Mouse (Mus musculus) liver, embryonic 13.5 days (tissue): ENCODE results near the gene Nme1. TPM values are rescaled to one million over a fixed set of nuclear protein-coding genes. Genes with fewer than 3 reads are reported as not detected.

Source experiments
- ATAC-seq: fragments of 200-750 bp; cut with Nextera tagmentation; 2 replicates; pipeline ENCODE4 v1.8.0; 2017; ENCODE audit warnings: low read depth, mild to moderate bottlenecking, moderate number of reproducible peaks, moderate library complexity
- DNase-seq: peaks from one replicate; pipeline ENCODE4 v3.0.0; 2022
- H3K27ac ChIP-seq: fragments of 300-500 bp; sonication (generic); 2 replicates; pipeline ENCODE4 v1.5.1; 2015; ENCODE audit warnings: moderate library complexity, mild to moderate bottlenecking, inconsistent platforms
- H3K27me3 ChIP-seq: fragments of 300-500 bp; sonication (generic); 2 replicates; pipeline ENCODE4 v1.6.1; 2015; ENCODE audit warnings: mild to moderate bottlenecking, inconsistent platforms
- H3K36me3 ChIP-seq: fragments of 300-500 bp; sonication (generic); 2 replicates; pipeline ENCODE4 v1.6.1; 2015; ENCODE audit warnings: mild to moderate bottlenecking, inconsistent platforms
- H3K4me1 ChIP-seq: fragments of 300-500 bp; sonication (generic); replicated peaks from 2 replicates; pipeline ENCODE4 v1.6.1; 2015; ENCODE audit warnings: inconsistent platforms
- H3K4me2 ChIP-seq: fragments of 300-500 bp; sonication (generic); 2 replicates; pipeline ENCODE4 v1.6.1; 2015; ENCODE audit warnings: inconsistent platforms, mild to moderate bottlenecking, moderate library complexity
- H3K4me3 ChIP-seq: fragments of 300-500 bp; sonication (generic); replicated peaks from 2 replicates; pipeline ENCODE4 v1.5.1; 2015; ENCODE audit warnings: mild to moderate bottlenecking, inconsistent platforms
- H3K9ac ChIP-seq: fragments of 300-500 bp; sonication (generic); 2 replicates; pipeline ENCODE4 v1.6.1; 2015; ENCODE audit warnings: mild to moderate bottlenecking, inconsistent platforms
- H3K9me3 ChIP-seq: fragments of 300-500 bp; sonication (generic); replicated peaks from 2 replicates; pipeline ENCODE4 v1.6.1; 2016; ENCODE audit warnings: inconsistent platforms
- WGBS: fragments of 180-500 bp; shearing (Covaris S2); methylation state at CpG from one replicate; pipeline ENCODE4 v1.1.7; 2015; ENCODE audit not compliant: insufficient replicate concordance; 5-methylcytosine and 5-hydroxymethylcytosine counted together
- polyA plus RNA-seq: library from polyadenylated mRNA; unstranded; fragments of >200 nt; fragmentation: Nextera tagmentation; extraction: Ambion mirVana; gene quantifications from 2 replicates; pipeline ENCODE4 v1.2.1, GENCODE M21; 2015

Nme1 gene
- polyA plus RNA-seq, 1 experiment from 2014 or later: 207 TPM

- 32% methylated on average over 8 of the region's 8 CpGs for WGBS
- H3K27me3 ChIP-seq: no peaks in the 10 kb centered on the region; the same call in 1 of the 2 replicates
- H3K27ac ChIP-seq: peak overlapping the region; percentile 64
- peak overlapping the region; percentile 17; the same call in 1 of the 2 replicates for H3K9ac ChIP-seq
- H3K4me1 ChIP-seq: peaks cover 17% of the 10 kb centered on the region
- no peak overlapping the region for H3K4me2 ChIP-seq
- DNase-seq (no peak), ATAC-seq (peak; percentile 36; the same call in 1 of the 2 replicates)
- H3K4me3 ChIP-seq: no peak overlapping the region
- no peaks in the 10 kb centered on the region for H3K36me3 ChIP-seq
- H3K9me3 ChIP-seq: no peaks in the 10 kb centered on the region
Observed at GRCm38 (mm10) chr11:93987625-93988327, 19.5 kb upstream of the Nme1 start.

- no peaks in the 10 kb centered on the region for H3K9me3 ChIP-seq
- no peaks in the 10 kb centered on the region for H3K36me3 ChIP-seq
- H3K27ac ChIP-seq: no peak overlapping the region
- 70% methylated on average over 4 of the region's 4 CpGs for WGBS
- H3K4me3 ChIP-seq: no peak overlapping the region
- no peak for DNase-seq
- no peaks in the 10 kb centered on the region for H3K27me3 ChIP-seq
- no peak overlapping the region for H3K4me2 ChIP-seq
- no peak for ATAC-seq
- peaks cover 17% of the 10 kb centered on the region for H3K4me1 ChIP-seq
- H3K9ac ChIP-seq: peak overlapping the region; percentile 17; the same call in 1 of the 2 replicates
Observed at GRCm38 (mm10) chr11:93987026-93987425, 18.7 kb upstream of the Nme1 start.

GRCm38 (mm10) chr11:93986298-93986697 is 18.0 kb upstream of the Nme1 start:
- Histone ChIP-seq H3K36me3 (no peaks in the 10 kb centered on the region), H3K9ac (no peak overlapping the region), H3K27me3 (no peaks in the 10 kb centered on the region), H3K9me3 (no peaks in the 10 kb centered on the region), H3K27ac (no peak overlapping the region), H3K4me3 (no peak overlapping the region), H3K4me2 (no peak overlapping the region), H3K4me1 (peaks cover 17% of the 10 kb centered on the region)
- ATAC-seq (no peak), DNase-seq (no peak)

- Histone ChIP-seq H3K27ac (no peak overlapping the region), H3K9me3 (no peaks in the 10 kb centered on the region), H3K27me3 (no peaks in the 10 kb centered on the region), H3K36me3 (no peaks in the 10 kb centered on the region), H3K4me2 (no peak overlapping the region), H3K9ac (no peak overlapping the region), H3K4me1 (peaks cover 17% of the 10 kb centered on the region), H3K4me3 (no peak overlapping the region)
- ATAC-seq: no peak
- no peak for DNase-seq
- 52% methylated on average over 5 of the region's 5 CpGs for WGBS
Observed at GRCm38 (mm10) chr11:93985265-93985664, 16.9 kb upstream of the Nme1 start.

GRCm38 (mm10) chr11:93984619-93985018 is 16.3 kb upstream of the Nme1 start:
- no peaks in the 10 kb centered on the region for H3K9me3 ChIP-seq
- H3K9ac ChIP-seq: no peak overlapping the region
- H3K27ac ChIP-seq: no peak overlapping the region
- H3K36me3 ChIP-seq: no peaks in the 10 kb centered on the region
- no peak overlapping the region for H3K4me3 ChIP-seq
- ATAC-seq (no peak), DNase-seq (no peak)
- H3K4me1 ChIP-seq: peaks cover 17% of the 10 kb centered on the region
- WGBS: 80% methylated on average over 3 of the region's 3 CpGs
- H3K27me3 ChIP-seq: no peaks in the 10 kb centered on the region
- H3K4me2 ChIP-seq: no peak overlapping the region

- Histone ChIP-seq H3K36me3 (no peaks in the 10 kb centered on the region), H3K4me3 (no peak overlapping the region), H3K9ac (no peak overlapping the region), H3K27ac (no peak overlapping the region), H3K4me1 (no peaks in the 10 kb centered on the region), H3K9me3 (no peaks in the 10 kb centered on the region), H3K27me3 (no peaks in the 10 kb centered on the region), H3K4me2 (no peak overlapping the region)
- DNase-seq (no peak), ATAC-seq (no peak)
- 51% methylated on average over 6 of the region's 6 CpGs for WGBS
Observed at GRCm38 (mm10) chr11:93979502-93980049, 11.3 kb upstream of the Nme1 start.

- Histone ChIP-seq H3K27me3 (no peaks in the 10 kb centered on the region), H3K4me2 (no peak overlapping the region), H3K27ac (no peak overlapping the region), H3K36me3 (no peaks in the 10 kb centered on the region), H3K4me3 (no peak overlapping the region), H3K9ac (no peak overlapping the region), H3K9me3 (no peaks in the 10 kb centered on the region), H3K4me1 (peaks cover 10% of the 10 kb centered on the region)
- ATAC-seq (no peak), DNase-seq (no peak)
- WGBS: 75% methylated on average over 5 of the region's 5 CpGs
Observed at GRCm38 (mm10) chr11:93972951-93973350, 4.6 kb upstream of the Nme1 start.

- WGBS: 61% methylated on average over 1 of the region's 1 CpGs
- Histone ChIP-seq H3K36me3 (peaks cover 12% of the 10 kb centered on the region), H3K27me3 (no peaks in the 10 kb centered on the region), H3K4me3 (no peak overlapping the region), H3K9ac (no peak overlapping the region), H3K4me2 (no peak overlapping the region), H3K27ac (no peak overlapping the region), H3K4me1 (peaks cover 29% of the 10 kb centered on the region), H3K9me3 (no peaks in the 10 kb centered on the region)
- DNase-seq: no peak
- ATAC-seq: no peak
Observed at GRCm38 (mm10) chr11:93969799-93970198, 1.5 kb upstream of the Nme1 start.

GRCm38 (mm10) chr11:93969171-93969570 is 850 bp upstream of the Nme1 start:
- no peak for DNase-seq
- ATAC-seq: no peak
- H3K36me3 ChIP-seq: peaks cover 19% of the 10 kb centered on the region
- H3K4me1 ChIP-seq: peaks cover 29% of the 10 kb centered on the region
- H3K4me2 ChIP-seq: peak overlapping the region; percentile 89
- H3K9me3 ChIP-seq: no peaks in the 10 kb centered on the region
- H3K9ac ChIP-seq: no peak overlapping the region
- no peaks in the 10 kb centered on the region for H3K27me3 ChIP-seq
- 88% methylated on average over 6 of the region's 6 CpGs for WGBS
- H3K27ac ChIP-seq: no peak overlapping the region
- H3K4me3 ChIP-seq: peak overlapping the region; percentile 83; the same call in 1 of the 2 replicates

- peak overlapping the region; percentile 76 for H3K27ac ChIP-seq
- DNase-seq: no peak
- 31% methylated on average over 6 of the region's 6 CpGs for WGBS
- ATAC-seq: no peak
- H3K9me3 ChIP-seq: no peaks in the 10 kb centered on the region
- peak overlapping the region; percentile 83 for H3K4me3 ChIP-seq
- H3K4me1 ChIP-seq: peaks cover 29% of the 10 kb centered on the region
- peak overlapping the region; percentile 89 for H3K4me2 ChIP-seq
- H3K9ac ChIP-seq: peak overlapping the region; percentile 85
- H3K36me3 ChIP-seq: peaks cover 22% of the 10 kb centered on the region
- no peaks in the 10 kb centered on the region for H3K27me3 ChIP-seq
Observed at GRCm38 (mm10) chr11:93968848-93969128, 467 bp upstream of the Nme1 start.

- 2% methylated on average over 11 of the region's 11 CpGs for WGBS
- Histone ChIP-seq H3K9ac (peak overlapping the region; percentile 85), H3K36me3 (peaks cover 36% of the 10 kb centered on the region), H3K27ac (peak overlapping the region; percentile 76), H3K4me3 (peak overlapping the region; percentile 83), H3K9me3 (no peaks in the 10 kb centered on the region), H3K4me2 (peak overlapping the region; percentile 89), H3K27me3 (no peaks in the 10 kb centered on the region), H3K4me1 (peaks cover 29% of the 10 kb centered on the region)
- DNase-seq (peak; percentile 27), ATAC-seq (no peak)
Observed at GRCm38 (mm10) chr11:93967381-93967780, 940 bp downstream of the Nme1 start.

- no peak for ATAC-seq
- no peak overlapping the region for H3K27ac ChIP-seq
- WGBS: 68% methylated on average over 6 of the region's 6 CpGs
Observed at GRCm38 (mm10) chr11:93965391-93965790, 2.9 kb downstream of the Nme1 start.

More at GRCm38 (mm10) chr11:93965391-93965790, 2.9 kb downstream of the Nme1 start:
- no peaks in the 10 kb centered on the region for H3K9me3 ChIP-seq
- no peak overlapping the region for H3K4me3 ChIP-seq
- H3K9ac ChIP-seq: no peak overlapping the region
- 0 out of 2 replicates have a peak overlapping the region, but pooled peaks have one; percentile 2 for H3K4me2 ChIP-seq
- H3K27me3 ChIP-seq: no peaks in the 10 kb centered on the region
- peaks cover 54% of the 10 kb centered on the region for H3K36me3 ChIP-seq
- no peak for DNase-seq
- H3K4me1 ChIP-seq: peaks cover 29% of the 10 kb centered on the region
